Mouse (Mus musculus) G1E (cell line): Measurements from ENCODE around the gene Gm45062.

ENCODE experiments used
- CTCF ChIP-seq: IDR thresholded peaks from 2 replicates; pipeline ENCODE4 v1.5.1; 2012; ENCODE audit warnings: low read depth, low read length, inconsistent platforms, mixed read lengths
- GATA1 ChIP-seq: IDR thresholded peaks from 2 replicates; pipeline ENCODE4 v1.6.1; 2012; ENCODE audit warnings: borderline replicate concordance, low read length, inconsistent platforms, mixed read lengths

DNA sequence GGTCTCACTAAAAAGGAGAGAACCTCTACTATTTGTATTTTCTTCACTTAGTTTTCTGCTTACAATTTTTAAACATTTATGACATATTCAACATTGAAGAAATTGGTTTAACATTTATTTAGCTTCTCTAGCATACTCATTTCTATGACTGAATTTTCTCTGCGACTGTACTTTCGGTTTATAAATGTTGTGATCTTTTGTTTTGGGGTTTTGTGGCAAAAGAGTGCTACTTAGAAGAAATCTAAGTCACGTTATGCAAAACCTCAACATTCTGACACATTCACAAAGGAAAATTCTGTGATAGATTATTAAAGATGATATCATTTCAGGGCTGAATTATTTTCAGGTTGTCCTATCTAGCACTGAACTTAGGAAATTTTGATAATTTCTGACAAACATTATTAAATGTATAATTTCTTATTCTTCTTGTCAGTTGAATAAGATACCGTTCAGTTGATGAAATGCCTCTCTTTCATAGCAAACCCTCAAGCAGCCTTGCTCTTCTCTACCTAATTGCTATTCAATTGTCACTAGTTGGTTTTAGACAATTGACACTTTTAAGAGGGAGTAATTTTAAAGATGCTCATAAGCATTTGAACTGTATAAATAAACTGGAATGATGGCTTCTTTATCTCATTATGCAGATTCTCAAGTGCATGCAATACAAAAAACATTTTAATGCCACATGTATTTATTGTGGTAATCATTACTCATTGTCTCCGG, 297.8 kb downstream of the Gm45062 start:
- TF ChIP-seq GATA1 (no peak), CTCF (no peak)
